Mouse (Mus musculus) forelimb bud, embryonic 11.5 days (tissue): Measurements from ENCODE around the gene Mocs2.
A peak's percentile ranks its signal among the peaks of the same experiment; 100 is the strongest.

Experiments
- DNase-seq: peaks from one replicate; pipeline ENCODE4 v3.0.0-alpha.2; 2012; ENCODE audit warnings: low read depth, low spot score

Mocs2 gene

GRCm38 (mm10) chr13:114817751-114818360 lies at the start of gene Mocs2:
Gene Mocs2, plus strand, starts transcription at chr13:114818236.
- DNase-seq, result peak; percentile 92

- DNase-seq, result no peak
These were observed 26.5 kb upstream of the Mocs2 start for GRCm38 (mm10) chr13:114791511-114791910.

- DNase-seq, result peak; percentile 50
These were observed 24.6 kb upstream of the Mocs2 start for GRCm38 (mm10) chr13:114793250-114794030.

- DNase-seq, result no peak
These were observed 16.2 kb upstream of the Mocs2 start for GRCm38 (mm10) chr13:114801857-114802256.

GRCm38 (mm10) chr13:114802971-114803370 lies 15.1 kb upstream of the Mocs2 start:
- DNase-seq, result no peak

GRCm38 (mm10) chr13:114809624-114810210 lies 8.3 kb upstream of the Mocs2 start:
- DNase-seq, result no peak

- peak; percentile 18 for DNase-seq
These were observed 477 bp downstream of the Mocs2 start for GRCm38 (mm10) chr13:114818513-114818912.

GRCm38 (mm10) chr13:114822871-114823270 lies 4.8 kb downstream of the Mocs2 start:
- DNase-seq, result no peak

GRCm38 (mm10) chr13:114825377-114825855 lies 7.4 kb downstream of the Mocs2 start:
- no peak for DNase-seq

- DNase-seq, result peak; percentile 40
These were observed 13.4 kb downstream of the Mocs2 start for GRCm38 (mm10) chr13:114831367-114831833.

GRCm38 (mm10) chr13:114832761-114833160 lies 14.7 kb downstream of the Mocs2 start:
- DNase-seq, result no peak

- DNase-seq, result no peak
These were observed 15.3 kb downstream of the Mocs2 start for GRCm38 (mm10) chr13:114833351-114833750.

GRCm38 (mm10) chr13:114834580-114834979 lies 16.5 kb downstream of the Mocs2 start:
- DNase-seq, result no peak

GRCm38 (mm10) chr13:114837061-114837460 lies 19.0 kb downstream of the Mocs2 start:
- DNase-seq, result no peak

- no peak for DNase-seq
These were observed 20.5 kb downstream of the Mocs2 start for GRCm38 (mm10) chr13:114838535-114838990.

GRCm38 (mm10) chr13:114839098-114839497 lies 21.1 kb downstream of the Mocs2 start:
- no peak for DNase-seq

GRCm38 (mm10) chr13:114840545-114840944 lies 22.5 kb downstream of the Mocs2 start:
- DNase-seq, result no peak

GRCm38 (mm10) chr13:114843318-114843717 lies 25.3 kb downstream of the Mocs2 start:
- DNase-seq, result no peak

- DNase-seq, result no peak
These were observed 27.8 kb downstream of the Mocs2 start for GRCm38 (mm10) chr13:114845804-114846203.

GRCm38 (mm10) chr13:114848945-114849344 lies 30.9 kb downstream of the Mocs2 start:
- no peak for DNase-seq

- DNase-seq, result no peak
These were observed 34.5 kb downstream of the Mocs2 start for GRCm38 (mm10) chr13:114852264-114853111.
